Mouse (Mus musculus): ENCODE results near the gene Grb14.

The Grb14 gene

DNA sequence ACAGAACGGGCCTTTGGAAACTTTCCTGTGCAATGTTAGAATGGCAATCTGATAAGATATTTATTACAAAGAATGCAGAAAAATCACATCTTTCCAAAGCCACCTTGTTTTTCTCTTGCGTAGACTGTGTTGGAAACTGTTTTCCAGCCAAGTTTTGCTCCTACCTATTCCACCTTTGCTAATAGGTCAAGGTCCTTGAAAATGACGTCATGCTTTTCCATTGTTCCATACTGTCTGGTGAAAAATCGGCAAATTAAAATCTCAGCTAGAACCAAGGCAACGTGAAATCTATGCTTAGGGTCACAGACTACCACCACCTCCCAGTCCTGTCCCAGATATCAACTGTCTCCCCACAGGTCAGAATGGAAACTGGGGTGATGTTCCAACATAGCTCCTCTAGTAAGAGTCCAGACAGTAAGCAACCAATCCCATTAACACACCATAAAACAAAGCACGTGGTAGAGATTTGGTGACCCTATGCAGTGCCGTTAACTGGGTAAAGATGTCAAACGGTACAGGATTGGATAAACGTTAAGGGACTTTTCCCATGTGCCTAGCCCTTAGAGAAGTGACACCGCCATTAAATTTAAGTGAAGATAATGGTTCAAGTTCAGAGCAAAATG is 50.9 kb downstream of the Grb14 start:
- DNase-seq = no peak

DNA sequence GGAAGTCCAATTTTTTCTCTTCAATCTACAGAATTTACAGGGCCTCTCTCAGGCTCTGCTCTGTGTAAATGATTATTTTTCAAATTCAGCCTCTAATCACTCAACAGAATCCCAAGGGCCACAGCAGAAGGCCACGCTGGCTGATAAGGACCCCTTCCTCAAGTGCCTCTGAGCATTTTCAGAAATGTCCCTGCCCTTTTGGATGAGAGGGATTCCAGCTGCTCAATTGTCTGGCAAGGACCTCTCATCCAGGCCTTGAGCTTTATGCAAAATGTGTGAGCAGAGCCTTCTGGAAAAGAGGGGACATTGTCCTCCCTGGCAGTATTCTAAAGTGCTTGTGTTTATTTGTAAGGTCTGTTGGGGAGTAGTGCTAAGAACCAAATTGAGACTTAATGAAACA is 51.7 kb downstream of the Grb14 start:
- no peak for DNase-seq

DNA sequence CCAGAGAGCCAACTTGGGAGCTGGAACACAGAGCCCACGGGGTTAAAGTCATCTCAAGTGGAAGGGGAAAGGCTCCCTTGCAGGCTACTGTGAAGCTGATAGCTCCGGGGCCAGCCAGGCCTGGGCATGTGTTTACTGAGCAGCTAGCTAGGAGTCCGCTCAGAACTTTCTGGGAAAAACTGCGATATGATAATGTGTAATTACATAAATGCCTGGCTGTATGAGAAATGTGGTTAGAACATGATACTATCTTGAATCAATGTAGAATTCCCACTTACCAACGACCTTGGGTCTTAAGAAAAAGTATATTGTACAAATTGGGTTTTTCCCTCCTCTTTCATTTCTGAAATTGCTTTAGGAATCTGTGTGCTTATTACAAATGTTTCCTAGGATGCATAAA is 53.0 kb downstream of the Grb14 start:
- DNase-seq = no peak

DNA sequence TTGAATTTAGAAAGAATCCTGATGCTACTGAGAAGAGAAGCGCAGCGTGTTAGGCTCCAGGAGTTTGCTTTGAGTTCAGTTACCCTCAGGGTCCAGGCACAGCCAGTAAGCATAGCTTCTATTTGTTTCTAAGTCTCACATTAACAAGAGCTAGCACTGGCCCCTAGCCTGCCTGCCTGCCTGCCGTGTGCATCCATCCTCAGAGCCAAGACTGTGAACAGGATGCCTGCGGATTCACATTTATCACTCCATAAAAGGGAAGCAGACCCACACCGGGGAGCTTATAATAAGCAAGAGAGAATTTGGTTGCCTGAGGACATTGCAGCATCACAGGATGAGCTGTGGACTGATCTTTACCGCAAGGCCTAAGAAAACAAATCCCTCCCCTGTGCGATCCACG is 53.8 kb downstream of the Grb14 start:
- DNase-seq = no peak

DNA sequence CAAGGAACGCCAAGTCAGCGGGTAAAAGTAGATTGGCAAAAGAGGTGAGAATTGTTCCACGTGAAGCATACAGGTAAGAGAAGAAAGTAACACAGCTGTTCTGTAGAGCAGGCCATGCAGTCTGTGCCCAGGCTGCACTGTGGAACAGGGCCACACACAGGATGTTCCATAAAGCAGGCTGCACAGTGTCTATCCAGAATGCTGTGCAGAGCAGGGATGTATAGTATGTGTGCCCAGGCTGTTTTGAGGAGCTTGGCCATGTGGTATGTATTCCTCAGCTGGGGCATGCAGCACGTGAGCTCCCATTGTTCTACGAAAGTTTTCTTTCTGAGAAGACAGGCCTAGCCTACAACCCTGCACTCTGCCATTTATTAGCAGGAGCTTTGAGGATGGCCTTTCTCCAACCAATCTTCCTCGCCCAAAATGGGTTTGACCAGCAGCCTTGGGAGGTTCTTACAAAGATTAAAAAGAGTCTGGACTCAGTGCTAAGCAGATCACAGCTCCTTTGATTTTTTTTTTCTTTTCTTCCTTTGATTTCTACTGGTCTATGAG is 57.8 kb downstream of the Grb14 start:
- DNase-seq = no peak

DNA sequence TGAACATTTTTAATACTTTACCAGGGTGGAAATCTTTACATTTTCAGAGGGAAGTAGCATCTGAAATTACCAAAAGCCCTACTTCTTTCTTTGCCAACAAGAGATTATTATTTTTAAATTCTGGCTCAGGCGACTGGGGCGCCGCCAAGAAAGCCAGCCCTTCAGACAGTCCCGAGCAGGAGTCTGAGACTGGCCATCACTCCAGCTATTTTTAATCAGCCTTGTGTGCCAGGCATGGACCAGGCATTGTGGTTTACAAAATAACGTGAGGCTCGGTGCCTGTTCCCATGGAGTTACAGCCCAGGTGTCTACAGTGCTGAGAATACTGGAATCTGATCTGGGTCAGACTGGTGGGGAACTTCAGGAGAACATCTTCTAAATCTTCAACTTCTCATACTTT is 58.5 kb downstream of the Grb14 start:
- peak; percentile 10 for DNase-seq

DNA sequence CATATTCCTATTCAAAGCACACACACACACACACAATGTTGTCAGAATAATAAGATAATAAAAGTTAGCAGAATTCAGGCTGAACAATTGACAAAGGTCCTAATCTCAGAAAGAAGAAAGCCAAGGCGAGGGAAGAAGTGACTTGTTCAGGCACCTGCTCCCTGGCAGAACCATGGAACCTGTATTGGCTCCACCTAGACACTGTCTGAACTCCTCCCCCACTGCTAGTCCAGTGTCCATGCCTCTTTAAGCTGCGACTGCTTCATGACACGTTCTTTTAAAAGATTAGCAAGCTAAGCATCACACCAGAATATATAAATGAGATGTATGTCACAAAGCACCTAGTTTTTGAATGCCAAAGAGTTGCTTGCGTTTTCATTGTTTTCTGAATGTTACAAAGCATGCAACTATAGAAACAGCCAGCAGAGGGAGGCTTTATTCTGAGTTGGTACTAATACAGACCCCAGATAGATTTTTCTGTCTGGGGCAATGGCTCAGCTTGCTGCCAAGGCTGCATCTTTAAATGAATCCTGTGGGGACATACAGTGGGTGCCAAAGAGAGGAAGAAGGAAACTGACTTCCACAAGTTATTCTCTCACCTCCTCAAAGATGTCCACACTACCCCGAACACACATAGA is 59.4 kb downstream of the Grb14 start:
- DNase-seq = no peak

DNA sequence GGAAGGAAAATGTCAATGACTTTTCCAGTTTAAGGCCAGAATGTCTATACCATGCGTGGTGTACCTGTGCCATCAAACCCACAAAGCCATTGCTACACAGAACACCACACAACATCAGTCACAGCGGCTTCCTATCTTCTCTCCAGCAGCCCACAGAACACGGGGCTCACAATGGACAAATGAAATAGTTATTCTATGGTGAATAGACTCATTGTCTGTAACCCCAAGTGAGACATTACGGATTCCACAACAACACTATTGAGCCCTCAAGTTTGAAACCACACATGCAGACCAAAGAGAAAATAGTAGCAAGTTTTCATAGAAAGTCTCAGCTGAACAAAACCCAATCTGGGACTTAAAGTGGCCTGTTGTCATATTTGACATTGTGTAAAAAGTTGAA is 62.6 kb downstream of the Grb14 start:
- DNase-seq = no peak

DNA sequence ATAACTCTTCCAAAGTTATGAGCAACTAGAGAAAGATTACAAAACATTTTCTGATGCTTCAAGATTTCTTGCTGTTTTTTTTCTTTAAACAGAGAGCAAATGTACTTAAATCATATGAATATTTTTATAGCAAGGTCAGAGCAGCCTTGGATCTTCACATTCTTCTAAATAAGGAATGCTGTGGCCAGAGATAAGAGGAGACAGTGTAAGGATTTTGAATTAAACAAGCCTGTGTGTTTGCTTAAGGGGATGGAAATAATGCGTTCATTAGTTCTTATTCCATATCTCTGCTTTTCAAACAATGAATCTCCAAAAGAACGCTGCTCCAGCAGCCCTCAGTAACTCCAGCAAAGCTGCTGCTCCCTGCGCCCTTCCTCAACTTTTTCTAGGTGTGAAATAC is 63.4 kb downstream of the Grb14 start:
- DNase-seq = no peak

DNA sequence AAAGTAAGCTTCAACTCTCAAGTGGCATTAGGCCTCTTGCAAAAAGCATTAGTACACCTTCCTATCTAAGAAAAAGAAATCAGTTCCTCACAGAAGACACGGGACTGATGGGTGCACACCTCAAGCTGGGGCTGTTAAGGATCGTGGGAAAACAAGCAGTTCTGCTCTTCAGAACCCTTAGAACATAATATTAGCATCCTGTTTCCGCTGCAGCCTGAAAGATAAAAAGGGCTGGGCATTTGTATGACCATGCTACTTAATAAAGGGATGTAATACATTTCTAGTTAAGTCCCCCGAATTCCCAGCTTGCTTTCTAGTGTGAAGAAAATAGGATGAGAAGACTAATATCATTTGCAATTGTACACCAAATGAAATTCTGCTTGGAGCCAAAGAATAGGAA is 65.1 kb downstream of the Grb14 start:
- DNase-seq = no peak

DNA sequence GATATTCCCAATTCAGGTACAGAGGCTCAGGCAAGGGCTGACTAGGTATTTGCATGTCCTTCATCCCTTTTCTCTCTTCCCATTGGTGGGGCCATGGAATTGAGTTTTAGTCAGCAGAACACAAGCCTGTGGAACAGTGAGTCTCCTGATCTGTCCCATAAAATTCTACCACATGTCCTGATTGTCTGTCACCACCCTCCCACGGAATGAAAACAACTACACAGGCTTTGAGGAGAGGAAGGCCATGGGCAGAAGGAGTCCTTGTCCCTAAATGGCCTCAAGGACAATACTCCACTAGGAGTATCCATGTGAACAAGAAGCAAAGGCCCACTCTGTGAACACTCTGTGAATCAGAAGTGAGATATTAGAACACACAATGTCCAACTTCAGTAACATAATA is 69.3 kb downstream of the Grb14 start:
- no peak for DNase-seq

DNA sequence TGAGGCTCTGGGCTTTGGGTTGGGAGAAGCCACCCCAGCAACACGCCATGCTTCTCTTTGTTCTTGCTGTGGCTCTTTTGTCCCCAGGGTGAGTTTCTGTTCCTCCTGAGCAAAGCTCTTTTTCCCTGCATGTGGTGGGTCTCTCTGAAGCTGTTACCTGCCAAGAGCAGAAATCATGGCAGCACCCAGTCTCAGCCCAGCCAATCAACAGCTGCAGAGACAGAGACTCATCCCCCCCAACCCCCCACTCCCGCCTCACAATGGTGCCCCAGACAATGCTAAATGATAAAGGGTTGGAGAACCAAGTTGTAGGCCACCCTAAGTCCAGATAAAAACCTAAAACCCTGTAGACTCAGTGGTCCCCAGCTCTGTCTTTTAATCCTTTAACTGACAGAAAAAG is 75.6 kb downstream of the Grb14 start:
- DNase-seq = no peak

DNA sequence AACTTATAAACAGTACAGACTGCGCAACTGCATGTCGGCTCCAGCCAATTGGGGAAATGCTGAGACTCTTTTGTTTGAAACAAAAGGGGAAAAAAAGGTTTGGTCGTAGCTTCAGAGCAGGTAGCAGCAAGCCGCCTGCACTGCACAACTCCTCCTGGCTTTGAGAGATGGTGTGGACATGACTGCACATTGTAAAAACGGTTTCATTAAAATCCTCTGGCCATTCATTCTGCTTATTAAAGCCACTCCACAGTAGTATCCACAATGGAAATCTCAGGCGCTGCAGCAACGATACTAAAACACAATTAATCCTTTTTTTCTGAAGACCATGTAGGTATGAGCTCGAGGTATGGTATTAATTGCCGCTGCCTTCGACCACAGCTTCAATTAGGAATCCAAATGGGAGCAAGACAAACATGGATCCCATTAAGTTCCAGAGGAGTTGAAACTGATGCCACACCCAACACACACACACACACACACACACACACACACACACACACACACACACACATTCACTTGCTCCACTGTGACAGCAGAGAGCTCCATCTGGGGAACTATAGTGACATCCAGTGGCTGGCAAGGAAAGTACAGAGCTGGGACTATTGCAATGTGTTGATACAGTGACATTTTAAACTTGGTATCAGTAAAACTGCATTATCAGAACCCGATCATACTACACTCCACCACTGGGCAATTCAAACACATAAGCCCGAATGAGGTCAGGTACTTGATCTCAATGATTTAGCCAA is 76.2 kb downstream of the Grb14 start:
- DNase-seq = no peak

DNA sequence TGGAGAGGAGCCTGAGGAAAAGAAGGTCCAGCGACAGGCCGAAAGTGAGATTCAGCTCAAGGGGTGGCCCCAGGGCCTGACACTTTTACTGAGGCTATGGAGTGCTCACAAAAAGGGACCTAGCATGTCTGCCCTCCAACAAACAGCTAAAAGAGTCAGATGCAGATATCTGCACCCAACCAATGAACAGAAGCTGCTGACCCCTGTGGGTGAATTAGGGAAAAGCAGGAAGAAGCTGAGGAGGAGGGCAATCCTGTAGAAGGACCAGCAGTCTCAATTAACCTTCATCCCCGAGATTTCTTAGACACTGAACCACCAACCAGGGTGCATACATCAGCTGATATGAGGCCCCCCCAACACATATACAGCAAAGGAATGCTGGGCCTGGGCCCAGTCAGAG is 77.3 kb downstream of the Grb14 start:
- no peak for DNase-seq

DNA sequence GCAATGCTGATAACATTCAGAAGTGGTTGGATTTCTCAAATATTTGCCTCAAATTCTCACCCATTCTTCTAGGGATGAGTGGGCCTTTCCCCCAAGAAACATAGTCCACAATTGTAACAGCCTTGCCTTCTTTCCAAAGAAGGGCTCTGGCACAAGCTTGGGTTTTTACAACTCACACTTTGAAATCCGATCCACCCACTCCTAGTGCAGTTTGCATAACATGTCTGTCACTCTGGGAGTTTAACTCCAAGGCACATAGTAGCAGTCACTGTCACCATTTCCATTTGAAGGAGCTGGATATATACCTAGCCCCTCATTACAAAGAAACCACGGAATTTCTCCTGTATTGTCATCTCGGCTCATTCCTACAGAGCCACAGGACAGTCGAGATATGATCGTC is 103.9 kb downstream of the Grb14 start:
- DNase-seq = no peak

DNA sequence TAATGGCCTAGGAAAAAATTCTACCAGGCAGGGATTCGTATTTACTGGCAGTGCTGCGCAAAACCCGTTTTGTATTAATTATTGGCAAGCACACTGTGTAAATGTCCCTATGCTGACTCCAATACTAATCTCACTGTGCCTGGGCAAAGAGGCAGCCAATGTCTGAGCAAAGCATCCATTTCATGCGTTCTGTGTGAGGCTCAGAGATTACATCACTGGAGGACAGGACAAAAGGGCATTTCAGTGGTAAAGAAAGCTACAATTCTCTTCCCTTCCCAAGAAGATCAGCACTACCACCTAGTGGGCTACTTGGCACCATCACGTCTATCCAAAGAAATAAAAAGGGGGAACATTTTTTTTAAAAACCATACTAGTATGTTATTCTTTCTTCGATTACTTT is 109.3 kb downstream of the Grb14 start:
- DNase-seq = peak; percentile 27

DNA sequence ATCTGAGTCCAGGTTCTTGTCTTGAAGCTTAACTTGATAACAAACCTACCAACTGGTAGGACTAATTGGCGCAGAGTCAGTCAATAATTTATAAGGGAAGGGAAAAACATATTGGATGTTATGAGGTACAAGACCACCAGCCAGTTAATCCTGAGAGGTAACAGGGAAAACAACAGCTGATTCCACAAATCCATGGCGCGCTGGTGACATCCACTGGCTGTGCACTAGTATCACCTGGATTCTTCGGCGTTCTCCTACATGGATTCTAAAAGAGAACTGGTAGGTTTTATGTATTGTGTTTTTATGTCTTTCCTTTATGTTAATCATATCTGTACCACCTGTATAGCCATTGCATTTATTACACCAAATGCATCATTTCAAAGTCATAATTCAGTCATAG is 119.9 kb downstream of the Grb14 start:
- no peak for DNase-seq

DNA sequence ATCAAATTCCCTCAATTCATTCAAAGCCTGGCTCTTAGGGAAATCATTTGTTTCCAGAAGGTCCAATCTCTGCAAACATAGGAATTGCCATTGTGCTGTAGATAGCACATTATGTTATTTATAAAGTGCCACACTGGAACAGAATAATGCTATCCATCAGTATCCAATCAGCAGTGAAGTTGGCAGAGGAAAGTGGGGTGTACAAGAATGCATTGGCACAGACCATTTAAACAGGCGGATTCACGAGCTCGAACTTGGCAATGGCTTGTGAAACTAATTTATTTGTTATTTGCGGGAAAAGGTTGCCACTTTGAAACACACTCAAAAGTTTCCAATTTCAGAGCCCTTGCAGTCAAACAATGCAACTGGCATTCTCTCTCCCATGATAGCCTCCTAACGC is 126.9 kb downstream of the Grb14 start:
- no peak for DNase-seq

DNA sequence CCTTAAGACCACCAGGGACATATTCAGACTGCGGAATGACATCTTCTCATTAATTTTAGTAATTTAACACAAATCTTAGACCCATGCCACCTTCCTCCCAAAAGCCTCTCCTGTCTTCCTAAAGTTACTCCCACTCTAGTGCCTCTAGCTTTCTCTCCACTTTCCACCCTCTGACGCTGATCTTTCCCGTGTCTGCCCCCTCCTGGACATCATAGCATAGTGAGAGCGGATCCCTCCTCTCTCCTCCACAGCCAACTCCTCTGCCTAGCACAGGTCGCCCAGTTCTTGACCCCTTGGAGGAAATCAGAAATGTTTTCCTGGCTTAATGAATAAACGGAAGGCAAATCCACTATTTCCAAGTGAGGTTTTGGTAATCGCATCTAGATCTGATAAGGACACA is 131.6 kb downstream of the Grb14 start:
- no peak for DNase-seq

DNA sequence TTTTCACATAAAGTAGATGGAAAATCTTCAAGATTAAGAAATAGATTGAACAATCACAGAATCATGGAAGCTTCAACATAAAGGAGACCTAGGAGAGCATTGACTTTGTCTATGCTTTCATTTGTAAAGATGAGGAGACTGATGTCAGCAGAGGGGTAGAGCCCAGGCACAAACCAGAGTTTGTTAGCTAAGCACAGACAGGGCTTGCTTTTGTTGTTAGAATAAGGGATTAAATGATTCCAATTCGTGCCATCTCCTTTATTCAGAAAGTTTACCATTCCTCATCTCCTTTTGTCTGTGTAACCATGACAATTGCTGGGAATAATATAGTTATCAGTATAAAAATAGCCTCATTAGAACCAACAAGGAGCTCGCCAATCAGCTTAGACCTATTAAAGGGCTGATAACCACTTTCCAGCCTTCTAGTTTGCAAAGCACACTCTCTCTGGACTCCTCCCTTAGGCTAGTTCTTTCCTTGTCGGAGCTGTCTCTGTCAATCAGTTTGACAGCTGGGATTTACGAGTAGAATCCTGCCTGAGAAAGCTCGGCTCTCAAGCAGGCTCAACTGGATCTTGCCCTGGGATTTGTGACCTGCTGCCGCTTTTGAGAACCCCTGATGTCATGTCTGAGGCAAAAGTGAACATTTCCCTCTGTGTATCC is 137.6 kb downstream of the Grb14 start:
- DNase-seq = no peak

DNA sequence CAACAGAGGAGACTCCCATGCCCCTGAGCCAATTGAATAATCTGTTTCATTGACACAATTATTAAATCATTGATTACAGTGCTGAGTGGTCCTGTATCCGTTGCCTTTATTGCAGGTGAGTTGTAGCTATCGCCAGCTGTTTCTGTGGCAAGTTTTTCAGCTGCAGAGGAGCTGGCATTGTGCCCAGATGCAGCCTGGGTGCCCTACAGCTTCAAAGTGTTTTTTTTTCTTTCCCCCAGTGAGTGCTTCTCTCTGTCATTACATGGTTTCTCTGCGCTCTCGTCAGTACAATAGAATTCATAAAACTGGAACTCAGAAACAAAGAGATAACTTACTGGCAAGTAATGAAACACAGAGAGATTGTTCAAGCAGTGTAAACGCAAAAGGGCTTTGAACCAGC is 139.1 kb downstream of the Grb14 start:
- no peak for DNase-seq

DNA sequence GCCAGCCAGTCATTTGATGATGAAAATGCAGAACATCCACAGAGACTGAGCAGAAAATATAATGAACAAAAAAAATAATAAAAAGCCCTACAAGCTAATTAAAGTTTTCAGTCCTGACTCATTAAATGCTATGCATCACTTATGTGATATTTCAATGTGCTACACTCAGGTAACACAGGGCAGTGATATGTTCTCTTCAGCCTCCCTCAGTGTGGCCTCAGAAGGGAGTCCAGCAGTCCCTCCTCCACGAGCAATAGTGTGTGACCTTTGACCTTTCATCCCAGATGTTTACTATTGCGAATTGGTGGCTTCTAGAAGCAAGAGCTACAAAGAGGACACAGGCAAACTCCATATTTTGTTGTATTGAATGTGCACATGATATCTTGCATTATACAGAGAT is 146.5 kb downstream of the Grb14 start:
- DNase-seq = no peak
